Mouse (Mus musculus): ENCODE results near the gene Armc9. TPM values are rescaled to one million over a fixed set of nuclear protein-coding genes. Genes with fewer than 3 reads are reported as not detected.

Gene Armc9
- polyA plus RNA-seq, 1 experiment from 2014 or later: 40.8 TPM

DNA sequence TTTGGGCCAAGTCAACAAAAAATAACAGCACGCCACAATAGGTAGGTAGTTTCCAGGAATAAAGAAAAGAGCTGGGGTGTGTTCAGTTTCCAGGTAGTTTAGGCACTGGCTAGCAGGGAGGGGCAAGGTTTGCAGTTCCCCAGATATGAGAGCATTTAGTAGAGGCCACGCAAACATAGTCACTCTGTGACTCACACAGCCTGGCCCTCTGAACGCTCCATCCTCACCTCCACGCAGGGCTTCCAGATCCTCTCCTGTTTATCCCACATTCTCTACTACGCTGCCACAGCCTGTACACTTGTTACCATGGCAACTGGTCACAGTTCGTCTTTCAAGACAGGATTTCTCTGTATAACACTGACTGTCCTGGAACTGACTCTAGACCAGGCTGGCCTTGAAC, 70.6 kb downstream of the Armc9 start:
- no peaks in the 10 kb centered on the region for H3K27me3 ChIP-seq (ENCODE audit: control insufficient read depth, insufficient read depth, low read depth, low read length)
- peak; percentile 73; the same call in 1 of the 2 replicates for ATAC-seq

DNA sequence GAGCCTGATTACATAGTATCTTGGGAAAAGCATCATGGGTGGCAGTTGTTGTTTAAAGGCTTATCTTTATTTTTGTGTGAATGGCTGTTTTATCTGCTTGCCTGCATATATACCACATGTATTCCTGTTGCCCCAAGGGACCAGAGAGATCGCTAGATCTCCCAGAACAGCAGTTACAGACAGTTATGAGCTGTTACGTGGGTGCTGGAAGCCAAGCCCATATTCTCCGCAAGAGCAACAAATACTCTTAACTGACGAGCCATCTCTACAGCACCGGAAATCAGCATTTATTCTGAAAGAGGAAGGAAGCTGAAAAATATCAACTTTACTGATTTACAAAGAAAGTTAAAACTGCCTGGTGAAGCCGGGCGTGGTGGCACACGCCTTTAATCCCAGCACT, 74.1 kb downstream of the Armc9 start:
- Histone ChIP-seq H3K4me2 (ENCODE audit: low read length) (no peak overlapping the region), H3K9me3 (replicated peaks; ENCODE audit: control insufficient read depth, low read length, poor library complexity, severe bottlenecking) (no peaks in the 10 kb centered on the region), H3K27me3 (ENCODE audit: control insufficient read depth, insufficient read depth, low read depth, low read length) (no peaks in the 10 kb centered on the region), H3K27ac (ENCODE audit: low read length) (no peak overlapping the region), H3K4me3 (ENCODE audit: low read depth, low read length) (no peak overlapping the region), H3K4me1 (ENCODE audit: control insufficient read depth, insufficient read depth, low read length) (0 out of 2 replicates have a peak, but pooled peaks cover 2% of the 10 kb centered on the region), H3K9ac (ENCODE audit: low read depth, low read length) (no peak overlapping the region), H3K36me3 (ENCODE audit: control insufficient read depth, insufficient read depth, low read length) (peaks cover 4% of the 10 kb centered on the region; the same call in 1 of the 2 replicates)
- no peak for ATAC-seq
- WGBS: 92% methylated on average over 8 of the region's 8 CpGs

More for the DNA sequence above, 70.6 kb downstream of the Armc9 start:
- Histone ChIP-seq H3K27ac (ENCODE audit: low read length) (no peak overlapping the region), H3K4me3 (ENCODE audit: low read depth, low read length) (no peak overlapping the region), H3K4me1 (ENCODE audit: control insufficient read depth, insufficient read depth, low read length) (0 out of 2 replicates have a peak, but pooled peaks cover 2% of the 10 kb centered on the region), H3K36me3 (ENCODE audit: control insufficient read depth, insufficient read depth, low read length) (peaks cover 4% of the 10 kb centered on the region; the same call in 1 of the 2 replicates), H3K9me3 (replicated peaks; ENCODE audit: control insufficient read depth, low read length, poor library complexity, severe bottlenecking) (no peaks in the 10 kb centered on the region), H3K9ac (ENCODE audit: low read depth, low read length) (no peak overlapping the region), H3K4me2 (ENCODE audit: low read length) (no peak overlapping the region)
- 53% methylated on average over 6 of the region's 6 CpGs for WGBS

DNA sequence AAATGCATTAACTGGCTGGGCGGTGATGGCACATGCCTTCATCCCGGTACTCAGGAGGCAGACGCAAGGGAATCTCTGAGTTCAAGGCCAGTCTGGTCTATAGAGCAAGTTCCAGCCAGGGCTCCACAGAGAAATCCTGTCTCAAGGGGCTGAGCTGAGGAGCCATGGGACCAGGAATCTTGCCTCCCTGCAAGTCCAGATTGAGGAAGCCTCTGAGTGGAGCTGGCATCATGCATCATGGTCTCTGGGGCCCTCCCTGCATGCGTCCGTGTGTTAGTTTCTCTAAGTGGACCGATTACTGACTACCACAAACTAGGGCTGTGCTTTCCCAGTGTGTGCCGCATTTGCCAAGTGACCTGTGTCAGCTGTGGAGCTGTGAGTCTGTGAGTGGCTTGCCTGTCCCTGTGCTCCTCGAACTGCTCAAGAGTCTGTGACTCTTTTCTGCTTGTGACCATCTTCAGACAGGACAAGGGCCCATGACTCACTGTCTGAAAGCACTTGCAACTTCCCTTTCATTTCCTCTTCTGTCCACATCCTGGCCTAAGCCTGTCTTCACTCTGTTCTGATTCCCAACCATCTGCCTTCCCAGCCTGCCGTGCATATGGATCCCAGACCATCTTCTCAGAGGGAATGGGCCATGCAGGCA, 74.7 kb downstream of the Armc9 start:
- WGBS: 91% methylated on average over 9 of the region's 9 CpGs
- Histone ChIP-seq H3K27ac (ENCODE audit: low read length) (no peak overlapping the region), H3K4me3 (ENCODE audit: low read depth, low read length) (no peak overlapping the region), H3K4me2 (ENCODE audit: low read length) (no peak overlapping the region), H3K36me3 (ENCODE audit: control insufficient read depth, insufficient read depth, low read length) (peaks cover 4% of the 10 kb centered on the region; the same call in 1 of the 2 replicates), H3K4me1 (ENCODE audit: control insufficient read depth, insufficient read depth, low read length) (0 out of 2 replicates have a peak, but pooled peaks cover 2% of the 10 kb centered on the region), H3K9ac (ENCODE audit: low read depth, low read length) (no peak overlapping the region), H3K27me3 (ENCODE audit: control insufficient read depth, insufficient read depth, low read depth, low read length) (no peaks in the 10 kb centered on the region), H3K9me3 (replicated peaks; ENCODE audit: control insufficient read depth, low read length, poor library complexity, severe bottlenecking) (no peaks in the 10 kb centered on the region)
- no peak for ATAC-seq

DNA sequence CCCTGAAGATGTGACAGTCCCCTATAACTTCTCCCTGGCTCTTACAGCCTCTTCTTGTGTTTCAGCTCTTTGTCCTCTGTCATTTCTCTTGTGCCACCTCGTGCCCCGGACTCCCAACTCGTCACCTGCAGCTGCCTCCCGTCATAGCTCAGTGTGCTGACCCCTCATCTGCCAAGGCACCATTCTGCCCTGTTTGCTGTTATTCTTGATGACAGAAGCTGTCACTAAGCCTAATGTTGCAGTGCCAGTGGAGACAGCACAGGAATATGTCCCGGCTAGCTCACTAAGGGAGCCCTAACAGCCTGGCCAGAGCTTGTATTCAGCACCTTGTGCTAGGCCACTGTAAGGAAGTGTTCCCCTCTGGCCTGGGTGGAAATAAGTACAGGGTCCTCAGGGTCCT, 78.1 kb downstream of the Armc9 start:
- Histone ChIP-seq H3K4me1 (ENCODE audit: control insufficient read depth, insufficient read depth, low read length) (no peaks in the 10 kb centered on the region), H3K27me3 (ENCODE audit: control insufficient read depth, insufficient read depth, low read depth, low read length) (no peaks in the 10 kb centered on the region), H3K27ac (ENCODE audit: low read length) (no peak overlapping the region), H3K9ac (ENCODE audit: low read depth, low read length) (no peak overlapping the region), H3K4me2 (ENCODE audit: low read length) (no peak overlapping the region), H3K4me3 (ENCODE audit: low read depth, low read length) (no peak overlapping the region), H3K9me3 (replicated peaks; ENCODE audit: control insufficient read depth, low read length, poor library complexity, severe bottlenecking) (no peaks in the 10 kb centered on the region), H3K36me3 (ENCODE audit: control insufficient read depth, insufficient read depth, low read length) (no peaks in the 10 kb centered on the region; the same call in 1 of the 2 replicates)
- no peak for ATAC-seq
- WGBS: 93% methylated on average over 5 of the region's 5 CpGs

DNA sequence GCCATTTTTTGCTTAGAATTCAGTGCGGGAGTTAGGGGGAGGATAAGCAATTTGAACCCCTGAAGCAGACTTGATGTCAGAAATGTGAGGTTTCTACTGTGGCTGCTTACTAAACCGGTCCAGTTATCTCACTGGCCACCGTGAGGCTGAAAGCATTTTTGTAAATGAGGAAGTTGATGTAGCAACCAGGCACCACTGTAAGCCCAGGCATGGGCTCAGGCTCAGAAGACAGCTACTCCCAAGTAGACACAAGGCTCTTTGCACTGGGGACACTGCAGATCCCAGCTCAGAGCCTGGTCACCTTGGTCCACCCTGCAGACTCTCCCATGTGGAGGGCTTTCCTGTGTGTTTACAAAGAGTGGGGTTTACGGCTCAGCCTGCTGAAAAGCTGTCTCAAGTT, 79.2 kb downstream of the Armc9 start:
- H3K4me2 ChIP-seq (ENCODE audit: low read length): no peak overlapping the region
- no peak overlapping the region for H3K4me3 ChIP-seq (ENCODE audit: low read depth, low read length)
- no peaks in the 10 kb centered on the region for H3K9me3 ChIP-seq (replicated peaks; ENCODE audit: control insufficient read depth, low read length, poor library complexity, severe bottlenecking)
- no peaks in the 10 kb centered on the region for H3K27me3 ChIP-seq (ENCODE audit: control insufficient read depth, insufficient read depth, low read depth, low read length)
- no peaks in the 10 kb centered on the region; the same call in 1 of the 2 replicates for H3K36me3 ChIP-seq (ENCODE audit: control insufficient read depth, insufficient read depth, low read length)
- 82% methylated on average over 4 of the region's 4 CpGs for WGBS
- no peak overlapping the region for H3K9ac ChIP-seq (ENCODE audit: low read depth, low read length)
- no peak for ATAC-seq
- H3K4me1 ChIP-seq (ENCODE audit: control insufficient read depth, insufficient read depth, low read length): no peaks in the 10 kb centered on the region
- no peak overlapping the region for H3K27ac ChIP-seq (ENCODE audit: low read length)

DNA sequence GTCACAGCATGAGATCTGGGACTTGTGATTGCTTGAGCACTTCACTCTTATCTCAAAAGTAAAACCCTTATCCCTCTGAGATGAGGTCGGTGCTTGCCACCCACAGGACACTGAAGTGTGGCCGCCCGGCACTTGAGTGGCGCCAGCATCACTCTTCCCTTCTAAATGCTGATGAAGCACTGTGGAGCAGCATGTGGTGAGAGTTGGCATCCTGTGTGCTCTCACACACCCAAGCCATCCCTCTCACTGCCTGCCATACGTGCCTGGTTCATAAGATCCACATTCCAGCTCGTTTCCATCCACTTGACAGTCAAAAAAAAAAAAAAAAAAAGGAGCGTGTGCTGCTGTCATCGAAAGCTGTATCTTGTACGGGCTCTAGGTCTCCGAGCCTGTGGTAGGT, 80.5 kb downstream of the Armc9 start:
- Histone ChIP-seq H3K4me3 (ENCODE audit: low read depth, low read length) (no peak overlapping the region), H3K27me3 (ENCODE audit: control insufficient read depth, insufficient read depth, low read depth, low read length) (no peaks in the 10 kb centered on the region), H3K36me3 (ENCODE audit: control insufficient read depth, insufficient read depth, low read length) (no peaks in the 10 kb centered on the region; the same call in 1 of the 2 replicates), H3K9me3 (replicated peaks; ENCODE audit: control insufficient read depth, low read length, poor library complexity, severe bottlenecking) (no peaks in the 10 kb centered on the region), H3K27ac (ENCODE audit: low read length) (no peak overlapping the region), H3K4me2 (ENCODE audit: low read length) (no peak overlapping the region), H3K9ac (ENCODE audit: low read depth, low read length) (no peak overlapping the region), H3K4me1 (ENCODE audit: control insufficient read depth, insufficient read depth, low read length) (no peaks in the 10 kb centered on the region)
- ATAC-seq: no peak
- WGBS: 94% methylated on average over 10 of the region's 10 CpGs

DNA sequence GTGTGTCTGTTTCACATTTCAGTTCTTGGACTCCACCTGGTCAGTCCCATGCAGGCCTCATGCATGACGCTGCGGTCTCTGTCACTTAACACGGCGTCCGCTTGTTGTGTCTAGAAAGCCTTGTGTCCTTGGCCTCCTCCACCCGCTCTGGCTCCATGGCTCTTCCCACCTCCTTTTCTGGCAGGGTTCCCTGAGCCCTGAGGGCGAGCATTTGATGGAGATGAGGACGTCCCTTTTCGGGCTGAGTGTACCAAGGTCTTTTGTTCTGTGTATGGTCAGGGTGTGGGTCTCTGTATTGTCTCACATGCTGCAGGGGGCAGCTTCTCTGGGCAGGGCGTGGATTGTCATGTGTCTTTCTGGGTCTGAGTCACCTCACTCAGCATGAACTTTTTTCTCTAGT, 81.9 kb downstream of the Armc9 start:
- 73% methylated on average over 10 of the region's 10 CpGs for WGBS

DNA sequence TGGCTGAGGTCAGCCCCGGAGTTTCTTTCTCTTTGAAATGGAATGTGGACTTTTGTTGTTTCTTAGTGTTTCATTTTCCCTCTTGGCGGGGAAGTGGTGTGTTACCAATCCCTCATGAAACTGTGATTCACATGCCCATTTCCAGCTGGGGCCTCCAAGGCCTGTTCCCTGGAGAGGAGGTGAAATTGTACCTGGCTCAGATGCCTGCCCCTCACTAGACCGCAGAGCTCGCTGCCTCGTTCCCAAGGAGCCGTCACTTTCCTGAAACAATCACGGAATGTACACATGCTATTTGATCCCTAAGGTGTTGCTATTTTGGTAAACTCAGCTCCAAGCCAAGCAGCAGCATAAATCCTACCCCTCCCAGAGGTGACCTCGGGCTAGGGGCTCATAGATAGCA, 84.4 kb downstream of the Armc9 start:
- no peaks in the 10 kb centered on the region for H3K9me3 ChIP-seq (replicated peaks; ENCODE audit: control insufficient read depth, low read length, poor library complexity, severe bottlenecking)
- H3K4me1 ChIP-seq (ENCODE audit: control insufficient read depth, insufficient read depth, low read length): no peaks in the 10 kb centered on the region
- H3K4me2 ChIP-seq (ENCODE audit: low read length): no peak overlapping the region
- no peak for ATAC-seq
- no peaks in the 10 kb centered on the region; the same call in 1 of the 2 replicates for H3K36me3 ChIP-seq (ENCODE audit: control insufficient read depth, insufficient read depth, low read length)
- no peak overlapping the region for H3K9ac ChIP-seq (ENCODE audit: low read depth, low read length)
- H3K4me3 ChIP-seq (ENCODE audit: low read depth, low read length): no peak overlapping the region
- H3K27me3 ChIP-seq (ENCODE audit: control insufficient read depth, insufficient read depth, low read depth, low read length): no peaks in the 10 kb centered on the region
- WGBS: 78% methylated on average over 8 of the region's 8 CpGs
- H3K27ac ChIP-seq (ENCODE audit: low read length): no peak overlapping the region

More for the DNA sequence above, 81.9 kb downstream of the Armc9 start:
- Histone ChIP-seq H3K27me3 (ENCODE audit: control insufficient read depth, insufficient read depth, low read depth, low read length) (no peaks in the 10 kb centered on the region), H3K27ac (ENCODE audit: low read length) (no peak overlapping the region), H3K9ac (ENCODE audit: low read depth, low read length) (no peak overlapping the region), H3K4me3 (ENCODE audit: low read depth, low read length) (no peak overlapping the region), H3K4me1 (ENCODE audit: control insufficient read depth, insufficient read depth, low read length) (no peaks in the 10 kb centered on the region), H3K36me3 (ENCODE audit: control insufficient read depth, insufficient read depth, low read length) (no peaks in the 10 kb centered on the region; the same call in 1 of the 2 replicates), H3K4me2 (ENCODE audit: low read length) (no peak overlapping the region), H3K9me3 (replicated peaks; ENCODE audit: control insufficient read depth, low read length, poor library complexity, severe bottlenecking) (no peaks in the 10 kb centered on the region)
- ATAC-seq: no peak

DNA sequence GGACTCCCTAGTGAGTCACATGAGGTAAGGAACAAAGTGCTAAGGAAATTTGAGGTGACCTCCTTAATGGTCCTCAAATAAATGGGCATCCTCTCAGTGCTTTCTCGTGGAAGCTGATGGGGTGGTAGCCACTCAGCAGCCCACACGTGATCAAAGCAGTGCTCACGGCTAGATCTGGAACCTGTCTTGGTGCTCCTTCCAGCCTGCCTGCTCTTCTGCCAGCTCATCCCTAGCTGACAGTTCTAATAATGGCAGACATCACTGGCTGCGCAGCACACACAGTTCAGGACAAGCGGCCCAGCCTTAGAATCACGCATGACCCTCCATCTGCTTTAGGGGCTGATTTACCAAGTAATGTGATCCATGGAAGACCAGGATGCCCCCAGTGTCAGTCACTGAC, 85.3 kb downstream of the Armc9 start:
- ATAC-seq: no peak
- no peaks in the 10 kb centered on the region for H3K4me1 ChIP-seq (ENCODE audit: control insufficient read depth, insufficient read depth, low read length)
- 0 out of 2 replicates have a peak, but pooled peaks cover 5% of the 10 kb centered on the region for H3K36me3 ChIP-seq (ENCODE audit: control insufficient read depth, insufficient read depth, low read length)
- H3K4me2 ChIP-seq (ENCODE audit: low read length): no peak overlapping the region
- no peak overlapping the region for H3K9ac ChIP-seq (ENCODE audit: low read depth, low read length)
- no peaks in the 10 kb centered on the region for H3K27me3 ChIP-seq (ENCODE audit: control insufficient read depth, insufficient read depth, low read depth, low read length)
- no peaks in the 10 kb centered on the region for H3K9me3 ChIP-seq (replicated peaks; ENCODE audit: control insufficient read depth, low read length, poor library complexity, severe bottlenecking)
- no peak overlapping the region for H3K4me3 ChIP-seq (ENCODE audit: low read depth, low read length)
- no peak overlapping the region for H3K27ac ChIP-seq (ENCODE audit: low read length)
- 91% methylated on average over 6 of the region's 6 CpGs for WGBS
